Mouse (Mus musculus): ENCODE results near the gene Gna13. TPM values are rescaled to one million over a fixed set of nuclear protein-coding genes. Genes with fewer than 3 reads are reported as not detected.

The Gna13 gene
- total and polyA plus RNA-seq, 3 experiments, result 32.2 to 57.6 (median 39.3) TPM

- no peak overlapping the region for H3K27ac ChIP-seq (ENCODE audit: insufficient read depth, low read depth)
- no peak for DNase-seq (ENCODE audit: extremely low read depth)
- peaks cover 13 to 50% of the 10 kb centered on the region in 2 experiments for H3K4me1 ChIP-seq (ENCODE audit: control insufficient read depth in 1 of 2, insufficient read depth in 2 of 2)
- dilution Hi-C loops (cut with MboI; ENCODE audit: extremely low pct_ligation_motif_present, extremely low pct_unique_long_range_greater_than_20kb, low sequenced_read_pairs), result no loop called here
- no peak for TF ChIP-seq IRF4 (IDR thresholded peaks at IDR 0.05; ENCODE audit: low read depth, low read length)
- no peak for TF ChIP-seq BHLHE40 (IDR thresholded peaks at IDR 0.05; ENCODE audit: low read depth, low read length)
- TF ChIP-seq USF1 (IDR thresholded peaks at IDR 0.05; ENCODE audit: low read depth, low read length), result no peak
- no peak for TF ChIP-seq SMC3 (IDR thresholded peaks at IDR 0.05; ENCODE audit: low read depth, low read length)
- TF ChIP-seq USF2 (conservative IDR thresholded peaks at IDR 0.05; ENCODE audit: low read depth, low read length), result no peak
- no peak for TF ChIP-seq GABPA (IDR thresholded peaks at IDR 0.05; ENCODE audit: insufficient replicate concordance, low read depth, low read length)
- no peak for TF ChIP-seq E2F4 (IDR thresholded peaks at IDR 0.05; ENCODE audit: insufficient replicate concordance, low read depth, low read length)
- no peak for TF ChIP-seq RCOR1 (conservative IDR thresholded peaks at IDR 0.05; ENCODE audit: low read depth, low read length)
- no peak for TF ChIP-seq ZC3H11A (IDR thresholded peaks at IDR 0.05; ENCODE audit: low read depth, low read length)
- TF ChIP-seq POLR2AphosphoS2 (IDR thresholded peaks at IDR 0.05; ENCODE audit: low read depth, low read length), result no peak
- no peak for TF ChIP-seq MEF2A (IDR thresholded peaks at IDR 0.05; ENCODE audit: borderline replicate concordance, low read depth, low read length)
- no peak for TF ChIP-seq CHD1 (IDR thresholded peaks at IDR 0.05; ENCODE audit: low read depth, low read length)
- no peak for TF ChIP-seq JUN (IDR thresholded peaks at IDR 0.05; ENCODE audit: insufficient read depth, low read depth, low read length)
- TF ChIP-seq NRF1 (IDR thresholded peaks at IDR 0.05; ENCODE audit: low read depth, low read length), result no peak
- no peak for TF ChIP-seq KAT2A (IDR thresholded peaks at IDR 0.05; ENCODE audit: insufficient replicate concordance, low read length)
- TF ChIP-seq PAX5 (IDR thresholded peaks at IDR 0.05; ENCODE audit: low read length), result no peak
- TF ChIP-seq ELF1 (IDR thresholded peaks at IDR 0.05; ENCODE audit: low read depth, low read length), result no peak
- H3K4me3 ChIP-seq (replicated peaks in 1 of 3; ENCODE audit: low read depth in 2 of 3, low read length in 2 of 3, poor library complexity in 1 of 3), result no peak overlapping the region
- in situ Hi-C loops (cut with MboI; ENCODE audit: low pct_ligation_motif_present, low pct_unique_long_range_greater_than_20kb, low sequenced_read_pairs), result no loop called here
- H3K9me3 ChIP-seq (replicated peaks; ENCODE audit: low read length), result no peaks in the 10 kb centered on the region
- H3K9ac ChIP-seq (ENCODE audit: insufficient read depth, low read depth), result no peak overlapping the region
- no peak overlapping the region for H3K4me2 ChIP-seq (ENCODE audit: insufficient read depth, low read depth, poor library complexity, severe bottlenecking)
- H3K79me2 ChIP-seq (replicated peaks; ENCODE audit: control insufficient read depth, extremely low read depth, insufficient read depth, poor library complexity, severe bottlenecking), result no peaks in the 10 kb centered on the region; the same call in 1 of the 2 replicates
- no peaks in the 10 kb centered on the region for H3K27me3 ChIP-seq (replicated peaks)
- peaks cover 32 to 86% of the 10 kb centered on the region in 2 experiments for H3K36me3 ChIP-seq (replicated peaks in 1 of 2; ENCODE audit: control insufficient read depth in 1 of 2, insufficient read depth in 1 of 2, low read length in 1 of 2)
These were observed 32.1 kb downstream of the Gna13 start for GRCm38 (mm10) chr11:109394758-109395157.

GRCm38 (mm10) chr11:109395291-109395690 is 32.7 kb downstream of the Gna13 start:
- H3K4me2 ChIP-seq (ENCODE audit: insufficient read depth, low read depth, poor library complexity, severe bottlenecking), result no peak overlapping the region
- dilution Hi-C loops (cut with MboI; ENCODE audit: extremely low pct_ligation_motif_present, extremely low pct_unique_long_range_greater_than_20kb, low sequenced_read_pairs) (no loop called here), in situ Hi-C loops (cut with MboI; ENCODE audit: low pct_ligation_motif_present, low pct_unique_long_range_greater_than_20kb, low sequenced_read_pairs) (no loop called here)
- DNase-seq (ENCODE audit: extremely low read depth), result no peak
- no peak overlapping the region for H3K9ac ChIP-seq (ENCODE audit: insufficient read depth, low read depth)
- H3K27me3 ChIP-seq (replicated peaks), result no peaks in the 10 kb centered on the region
- H3K79me2 ChIP-seq (replicated peaks; ENCODE audit: control insufficient read depth, extremely low read depth, insufficient read depth, poor library complexity, severe bottlenecking), result no peaks in the 10 kb centered on the region
- H3K27ac ChIP-seq (ENCODE audit: insufficient read depth, low read depth), result no peak overlapping the region
- TF ChIP-seq CHD2 (IDR thresholded peaks at IDR 0.05; ENCODE audit: low read length) (no peak), GABPA (IDR thresholded peaks at IDR 0.05; ENCODE audit: insufficient replicate concordance, low read depth, low read length) (no peak), MAZ (IDR thresholded peaks at IDR 0.05; ENCODE audit: low read depth, low read length) (no peak), EP300 (IDR thresholded peaks at IDR 0.05; ENCODE audit: low read length) (no peak), CTCF (conservative IDR thresholded peaks at IDR 0.05 in 1 of 2, IDR thresholded peaks at IDR 0.05 in 1 of 2; ENCODE audit: low read depth in 2 of 2, low read length in 2 of 2) (no peak)
- no peak overlapping the region for H3K4me3 ChIP-seq (replicated peaks in 1 of 3; ENCODE audit: low read depth in 2 of 3, low read length in 2 of 3, poor library complexity in 1 of 3)
- H3K36me3 ChIP-seq (replicated peaks in 1 of 2; ENCODE audit: control insufficient read depth in 1 of 2, insufficient read depth in 1 of 2, low read length in 1 of 2), result peaks cover 32 to 88% of the 10 kb centered on the region in 2 experiments
- H3K4me1 ChIP-seq (ENCODE audit: control insufficient read depth in 1 of 2, insufficient read depth in 2 of 2), result peaks cover 13 to 44% of the 10 kb centered on the region in 2 experiments
- H3K9me3 ChIP-seq (replicated peaks; ENCODE audit: low read length), result no peaks in the 10 kb centered on the region

Measured in CH12.LX (cell line).